Mouse (Mus musculus) right cerebral cortex, postnatal 36 days (tissue): ENCODE measurements at regions not wholly inside any gene's neighbourhood (a gene's known extent, or its start where the extent isn't known, plus 50 kb on each side); places are given as distances from the start of the nearest gene placed in this dataset.

Experiments
- DNase-seq, 2 experiments: peaks; one replicate each; pipeline ENCODE4 v3.0.0; 2022; ENCODE audit warnings: low spot score in 2 of 2, mixed read lengths in 1 of 2

GRCm38 (mm10) chr13:28756915-28757765 is 196.4 kb downstream of the Sox4 start:
- DNase-seq = no peak

DNA sequence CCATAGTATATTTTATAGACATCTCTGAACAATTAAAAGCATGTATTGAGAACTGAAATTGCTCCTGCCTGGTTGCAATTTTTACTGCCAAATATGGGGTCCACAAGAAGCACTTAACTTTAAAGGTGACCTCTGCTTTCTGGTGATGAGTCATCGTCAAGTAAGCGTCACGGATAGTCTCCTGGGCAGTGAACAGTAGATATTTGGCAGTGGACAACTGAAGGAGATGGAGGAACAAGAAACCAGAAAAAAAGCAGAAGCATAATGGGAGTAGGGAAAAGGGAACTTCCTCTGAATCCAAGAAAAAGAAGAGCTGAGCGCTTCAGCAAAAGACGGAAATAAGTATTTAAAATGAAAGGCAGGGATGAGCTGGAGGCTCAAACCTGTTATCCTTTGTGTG is 199.3 kb downstream of the Sox4 start:
- DNase-seq = no peak

DNA sequence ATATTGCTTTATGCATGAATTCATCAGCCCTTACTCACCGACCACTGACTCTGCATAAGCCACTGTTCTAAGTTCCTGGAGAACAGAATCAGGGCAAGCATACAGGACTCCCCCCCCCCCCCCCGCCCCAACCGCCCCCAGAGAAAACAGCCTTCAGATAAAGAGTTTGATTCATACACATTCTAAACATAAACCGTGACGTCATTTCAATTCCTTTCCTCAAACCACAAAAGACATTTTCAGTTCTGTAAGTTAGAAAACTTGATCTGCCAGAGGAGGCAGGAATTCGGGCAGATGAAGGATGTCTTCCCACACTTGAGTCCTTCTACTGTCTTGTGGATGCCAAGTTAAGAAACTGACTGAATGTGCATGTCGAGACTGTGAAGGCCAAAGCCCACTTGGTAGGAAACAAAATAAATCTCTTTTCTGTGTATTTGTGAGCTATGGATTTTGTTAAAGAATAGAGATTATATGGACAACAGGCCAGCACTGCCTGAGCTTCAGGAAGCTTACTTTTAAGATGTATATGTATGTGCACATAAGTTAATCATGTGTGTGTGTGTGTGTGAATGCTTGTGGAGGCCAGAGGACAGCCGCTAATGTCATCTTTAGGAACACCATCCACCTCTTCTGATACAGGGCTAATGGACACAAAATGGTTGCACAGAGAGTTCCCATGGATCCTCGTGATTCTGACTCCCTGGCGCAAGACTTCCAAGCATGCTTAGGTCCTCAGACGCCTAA is 202.4 kb downstream of the Sox4 start:
- no peak for DNase-seq

DNA sequence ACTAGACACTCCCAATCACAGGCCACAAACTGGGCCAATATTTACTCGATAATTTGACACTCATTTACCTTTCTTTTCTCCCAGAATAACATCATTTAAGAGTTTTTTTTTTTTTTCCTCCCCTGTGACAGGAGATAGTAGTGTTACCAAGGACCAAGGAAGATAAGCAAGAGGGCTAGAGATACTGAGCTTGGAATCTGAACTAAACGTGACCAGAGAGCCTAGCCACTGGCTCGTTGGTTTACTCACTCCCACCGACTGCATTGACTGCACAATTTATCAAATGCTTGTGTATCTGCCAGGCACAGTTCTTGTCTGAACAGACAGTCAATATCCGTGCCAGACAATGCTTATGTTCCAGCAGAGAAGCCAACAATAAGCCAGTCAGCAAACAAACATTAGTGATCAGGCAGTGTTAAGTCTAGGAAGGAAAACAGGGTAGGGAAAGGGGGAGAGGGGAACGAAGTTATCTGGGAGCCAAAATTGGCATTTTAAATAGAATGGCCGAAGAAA is 213.3 kb downstream of the Sox4 start:
- DNase-seq = no peak

GRCm38 (mm10) chr13:28738160-28739100 is 215.1 kb downstream of the Sox4 start:
- DNase-seq = no peak

- DNase-seq = no peak
Observed at GRCm38 (mm10) chr13:28732475-28732874, 221.0 kb downstream of the Sox4 start.

DNA sequence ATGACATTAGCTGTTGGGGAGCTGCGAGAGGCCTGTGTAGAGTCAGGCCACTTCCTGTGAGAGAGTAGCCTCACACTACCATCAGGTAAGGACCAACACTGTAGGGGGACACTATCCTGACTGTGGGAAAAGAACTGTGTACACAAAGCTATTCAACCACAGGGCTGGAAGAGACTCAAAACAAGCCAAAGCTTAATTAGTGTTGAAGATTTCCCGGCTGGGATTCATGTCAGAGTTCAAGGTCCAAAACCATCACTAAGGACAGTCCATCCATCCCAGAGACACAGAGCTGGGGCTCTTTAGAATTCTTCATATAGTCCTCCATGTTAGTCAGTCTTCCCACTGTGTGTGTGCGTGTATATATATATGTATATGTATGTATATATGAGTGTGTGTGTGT is 221.5 kb downstream of the Sox4 start:
- no peak for DNase-seq

DNA sequence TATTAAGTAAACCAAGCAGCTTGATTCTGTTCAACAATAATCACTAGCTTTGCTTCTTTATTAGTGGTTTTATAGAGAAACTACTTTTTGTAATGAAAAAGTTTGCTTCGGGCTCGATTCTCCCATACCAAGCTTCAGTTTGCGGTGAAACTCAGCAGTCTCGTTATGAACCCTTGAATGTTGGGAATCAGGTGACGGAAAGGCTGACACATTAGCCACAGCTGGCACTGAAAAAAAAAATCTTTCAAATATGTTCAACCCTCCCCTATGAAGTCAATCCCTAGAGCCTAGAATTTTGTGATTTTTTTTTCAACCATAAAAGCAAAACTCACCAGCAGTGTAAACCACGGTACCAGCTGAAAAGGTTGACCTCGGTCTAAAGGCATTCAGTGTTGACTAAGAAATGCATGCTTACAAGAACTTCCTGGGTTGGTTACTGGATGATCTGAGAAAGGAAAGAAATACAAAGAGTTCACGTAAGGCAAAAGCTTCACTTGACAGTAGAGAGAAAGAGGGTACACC is 223.4 kb downstream of the Sox4 start:
- DNase-seq = no peak

DNA sequence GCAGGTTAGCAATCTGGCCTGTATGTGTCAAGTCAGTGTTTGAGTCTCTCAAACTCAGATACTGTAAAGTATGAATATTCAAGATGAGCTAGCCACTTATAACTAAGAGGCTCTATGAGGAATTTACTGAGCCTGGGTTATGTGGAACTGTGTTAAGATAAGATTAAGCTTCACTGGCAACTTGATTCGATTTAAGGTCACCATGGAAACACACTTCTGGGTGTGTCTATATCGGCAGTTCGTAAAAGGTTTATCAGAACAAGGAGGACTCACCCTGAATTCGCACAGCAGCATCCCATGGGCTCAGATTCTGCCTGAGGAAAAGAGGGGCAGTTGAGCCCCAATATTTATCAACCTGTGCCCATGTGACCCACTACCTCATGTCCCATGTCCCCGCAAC is 224.7 kb downstream of the Sox4 start:
- DNase-seq = no peak

DNA sequence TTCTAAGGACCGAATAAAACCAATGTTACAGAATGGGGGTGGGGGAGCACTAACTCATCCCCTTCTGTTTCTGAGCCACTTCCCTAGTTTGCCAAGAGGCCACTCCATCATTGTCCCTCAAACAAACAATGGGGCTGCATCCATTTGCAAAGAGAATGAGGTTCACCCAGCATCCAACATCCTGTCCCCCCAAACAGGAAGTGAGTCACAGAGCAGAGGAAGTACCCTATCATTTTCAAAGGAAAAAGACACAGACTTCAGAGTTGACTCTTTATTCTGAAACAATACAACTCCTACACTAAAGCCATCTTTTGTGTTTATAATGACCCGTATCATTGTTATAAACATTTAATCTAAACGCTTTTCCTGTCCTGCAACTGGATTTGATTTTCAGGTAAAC is 229.2 kb downstream of the Sox4 start:
- DNase-seq = no peak

GRCm38 (mm10) chr13:28722074-28722473 is 231.4 kb downstream of the Sox4 start:
- no peak for DNase-seq

GRCm38 (mm10) chr13:28721548-28721981 is 231.9 kb downstream of the Sox4 start:
- DNase-seq = no peak

GRCm38 (mm10) chr13:28720639-28721239 is 232.8 kb downstream of the Sox4 start:
- peak; percentile 52 to 80 for DNase-seq

DNA sequence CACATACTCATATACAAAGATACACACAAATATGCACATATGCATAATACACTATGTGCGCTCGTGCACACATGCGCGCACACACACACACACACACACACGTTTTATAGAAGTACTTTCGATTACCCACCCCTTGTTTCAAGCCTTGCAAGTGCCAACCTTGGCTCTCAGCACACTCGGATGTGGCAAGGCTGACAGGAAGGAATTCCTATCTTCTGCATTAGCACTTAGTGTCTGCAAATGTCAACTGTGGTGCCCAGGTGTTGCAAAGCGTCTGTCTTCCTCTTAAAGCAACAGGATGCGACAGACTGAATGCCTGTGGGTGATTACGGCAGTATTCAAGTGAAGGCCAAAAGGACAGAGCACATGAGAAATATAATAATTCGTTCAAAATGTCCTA is 233.3 kb downstream of the Sox4 start:
- DNase-seq = peak in 1 of 2 experiments; percentile 5

GRCm38 (mm10) chr13:28718868-28719265 is 234.6 kb downstream of the Sox4 start:
- no peak for DNase-seq

DNA sequence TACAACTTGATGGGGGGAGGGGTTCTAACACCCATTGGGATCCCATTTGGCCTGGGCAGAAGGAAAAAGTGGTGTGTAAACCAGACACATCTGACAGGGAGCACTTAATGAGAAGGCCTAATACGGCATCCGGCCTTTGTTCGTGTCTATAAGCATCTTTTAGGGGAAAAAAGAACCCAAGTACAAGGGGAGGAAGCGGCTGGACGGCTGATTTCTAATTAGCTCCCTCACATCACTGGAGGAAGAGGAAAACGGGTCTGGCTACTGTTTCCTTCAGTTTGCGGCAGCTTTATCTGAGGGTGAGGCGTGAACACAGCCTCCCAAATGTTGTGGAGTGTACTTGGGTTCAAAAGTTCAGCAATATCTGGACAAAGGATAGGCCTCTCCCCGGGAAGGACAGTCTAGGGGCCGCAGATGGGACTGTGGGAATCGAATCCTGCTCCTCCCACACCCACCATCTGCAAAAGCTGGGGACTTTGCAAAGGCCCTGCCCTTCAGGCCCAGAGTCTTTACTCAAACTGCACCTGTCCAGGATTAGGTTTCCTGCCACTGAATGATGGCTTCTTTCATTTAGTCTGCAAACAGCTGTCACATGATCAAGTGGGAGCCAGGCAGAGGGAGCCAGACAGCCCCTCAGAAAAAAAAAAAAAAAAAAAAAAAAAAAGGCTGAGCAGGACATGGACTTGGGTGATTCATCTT is 235.2 kb downstream of the Sox4 start:
- DNase-seq = no peak

DNA sequence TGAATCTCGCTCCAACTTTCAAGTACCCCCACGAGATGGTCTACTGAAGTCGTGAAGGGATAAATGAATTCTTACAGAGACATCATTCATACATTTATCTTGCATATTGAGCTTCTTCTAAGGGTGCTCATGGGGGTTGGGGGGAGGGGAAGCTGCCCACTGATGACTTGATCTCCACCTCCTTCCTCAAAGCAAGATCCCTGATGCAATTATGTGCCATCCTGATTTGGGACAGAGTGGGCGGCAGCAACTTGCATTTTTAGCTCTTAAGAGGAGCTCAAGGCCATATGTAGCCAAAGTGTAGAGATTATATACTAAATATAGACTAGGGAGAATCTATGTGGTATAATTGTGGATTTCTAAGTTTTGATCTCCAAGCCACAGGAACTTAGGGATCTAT is 236.1 kb downstream of the Sox4 start:
- DNase-seq = no peak

GRCm38 (mm10) chr13:28709966-28710365 is 243.5 kb downstream of the Sox4 start:
- no peak for DNase-seq

DNA sequence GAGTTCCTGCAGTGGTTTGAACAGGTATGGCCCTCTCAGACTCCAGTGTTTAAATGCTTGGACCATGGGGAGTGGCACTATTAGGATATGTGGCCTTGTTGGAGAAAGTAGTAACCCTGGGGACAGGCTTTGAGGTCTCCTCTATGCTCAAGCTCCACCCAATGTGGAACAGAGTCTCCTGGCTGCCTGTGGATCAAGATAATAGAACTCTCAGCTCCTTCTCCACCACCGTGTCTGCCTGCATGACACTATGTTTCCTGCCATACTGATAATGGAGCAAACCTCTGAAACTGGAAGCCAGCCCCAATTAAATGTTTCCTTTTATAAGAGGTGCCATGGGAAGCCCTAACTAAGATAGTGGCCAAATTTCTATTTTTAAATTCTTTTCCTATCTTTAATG is 252.2 kb downstream of the Sox4 start:
- no peak for DNase-seq

GRCm38 (mm10) chr13:28700081-28700480 is 253.4 kb downstream of the Sox4 start:
- no peak for DNase-seq
